Mouse (Mus musculus): ENCODE data around the gene Ppp2r1b. TPM values are rescaled to one million over a fixed set of nuclear protein-coding genes. Genes with fewer than 3 reads are reported as not detected.

The Ppp2r1b gene
- 86.4 and 104 TPM in 2 replicates for polyA plus RNA-seq (2015; fragmentation: Nextera tagmentation; extraction: Ambion mirVana)

GRCm38 (mm10) chr9:50845081-50845480 is at the start of gene Ppp2r1b:
TSS of gene Ppp2r1b (plus strand) at chr9:50845301.
- no peaks in the 10 kb centered on the region for H3K27me3 ChIP-seq (replicated peaks; ENCODE audit: control insufficient read depth, insufficient read depth, low read length)
- peaks cover 8% of the 10 kb centered on the region for H3K4me1 ChIP-seq (replicated peaks; ENCODE audit: control insufficient read depth, insufficient read depth, low read length)
- WGBS = 90% methylated on average over 3 of the region's 3 CpGs
- H3K9ac ChIP-seq (replicated peaks; ENCODE audit: low read depth, low read length) = no peak within 1 kb of the TSS
- no peak within 1 kb of the TSS for H3K27ac ChIP-seq (ENCODE audit: low read length)
- H3K4me3 ChIP-seq (replicated peaks; ENCODE audit: low read length) = no peak within 1 kb of the TSS
- ATAC-seq = no peak
- no peak within 1 kb of the TSS for H3K4me2 ChIP-seq (ENCODE audit: low read length)
- 0 out of 2 replicates have a peak, but pooled peaks cover 4% of the 10 kb centered on the region for H3K36me3 ChIP-seq (ENCODE audit: control insufficient read depth, insufficient read depth)
- H3K9me3 ChIP-seq (ENCODE audit: control insufficient read depth, low read length) = no peaks in the 10 kb centered on the region

- no peak for ATAC-seq
- Histone ChIP-seq H3K36me3 (ENCODE audit: control insufficient read depth, insufficient read depth) (peaks cover 8% of the 10 kb centered on the region; the same call in 1 of the 2 replicates), H3K27me3 (replicated peaks; ENCODE audit: control insufficient read depth, insufficient read depth, low read length) (no peaks in the 10 kb centered on the region), H3K4me1 (replicated peaks; ENCODE audit: control insufficient read depth, insufficient read depth, low read length) (no peaks in the 10 kb centered on the region), H3K9me3 (ENCODE audit: control insufficient read depth, low read length) (no peaks in the 10 kb centered on the region), H3K9ac (replicated peaks; ENCODE audit: low read depth, low read length) (no peak overlapping the region), H3K4me2 (ENCODE audit: low read length) (no peak overlapping the region), H3K4me3 (replicated peaks; ENCODE audit: low read length) (no peak overlapping the region), H3K27ac (ENCODE audit: low read length) (no peak overlapping the region)
- 92% methylated on average over 8 of the region's 8 CpGs for WGBS
These were observed 48.3 kb upstream of the Ppp2r1b start for GRCm38 (mm10) chr9:50796776-50797175.

GRCm38 (mm10) chr9:50797641-50798040 is 47.5 kb upstream of the Ppp2r1b start:
- Histone ChIP-seq H3K36me3 (ENCODE audit: control insufficient read depth, insufficient read depth) (peaks cover 8% of the 10 kb centered on the region; the same call in 1 of the 2 replicates), H3K4me3 (replicated peaks; ENCODE audit: low read length) (no peak overlapping the region)
- 90% methylated on average over 7 of the region's 7 CpGs for WGBS

GRCm38 (mm10) chr9:50798368-50798767 is 46.7 kb upstream of the Ppp2r1b start:
- Histone ChIP-seq H3K9me3 (ENCODE audit: control insufficient read depth, low read length) (no peaks in the 10 kb centered on the region), H3K4me3 (replicated peaks; ENCODE audit: low read length) (no peak overlapping the region), H3K4me1 (replicated peaks; ENCODE audit: control insufficient read depth, insufficient read depth, low read length) (no peaks in the 10 kb centered on the region), H3K4me2 (ENCODE audit: low read length) (no peak overlapping the region), H3K27ac (ENCODE audit: low read length) (no peak overlapping the region), H3K27me3 (replicated peaks; ENCODE audit: control insufficient read depth, insufficient read depth, low read length) (no peaks in the 10 kb centered on the region), H3K9ac (replicated peaks; ENCODE audit: low read depth, low read length) (no peak overlapping the region), H3K36me3 (ENCODE audit: control insufficient read depth, insufficient read depth) (peaks cover 8% of the 10 kb centered on the region; the same call in 1 of the 2 replicates)
- ATAC-seq = no peak
- 62% methylated on average over 5 of the region's 5 CpGs for WGBS

More at GRCm38 (mm10) chr9:50797641-50798040, 47.5 kb upstream of the Ppp2r1b start:
- no peaks in the 10 kb centered on the region for H3K9me3 ChIP-seq (ENCODE audit: control insufficient read depth, low read length)
- H3K4me2 ChIP-seq (ENCODE audit: low read length) = no peak overlapping the region
- ATAC-seq = no peak
- no peaks in the 10 kb centered on the region for H3K4me1 ChIP-seq (replicated peaks; ENCODE audit: control insufficient read depth, insufficient read depth, low read length)
- no peaks in the 10 kb centered on the region for H3K27me3 ChIP-seq (replicated peaks; ENCODE audit: control insufficient read depth, insufficient read depth, low read length)
- H3K27ac ChIP-seq (ENCODE audit: low read length) = no peak overlapping the region
- no peak overlapping the region for H3K9ac ChIP-seq (replicated peaks; ENCODE audit: low read depth, low read length)

- no peak overlapping the region for H3K4me2 ChIP-seq (ENCODE audit: low read length)
- no peaks in the 10 kb centered on the region for H3K27me3 ChIP-seq (replicated peaks; ENCODE audit: control insufficient read depth, insufficient read depth, low read length)
- no peak for ATAC-seq
- H3K9ac ChIP-seq (replicated peaks; ENCODE audit: low read depth, low read length) = no peak overlapping the region
- peaks cover 9% of the 10 kb centered on the region; the same call in 1 of the 2 replicates for H3K36me3 ChIP-seq (ENCODE audit: control insufficient read depth, insufficient read depth)
- H3K9me3 ChIP-seq (ENCODE audit: control insufficient read depth, low read length) = no peaks in the 10 kb centered on the region
- no peaks in the 10 kb centered on the region for H3K4me1 ChIP-seq (replicated peaks; ENCODE audit: control insufficient read depth, insufficient read depth, low read length)
- no peak overlapping the region for H3K27ac ChIP-seq (ENCODE audit: low read length)
- WGBS = 65% methylated on average over 2 of the region's 2 CpGs
- H3K4me3 ChIP-seq (replicated peaks; ENCODE audit: low read length) = no peak overlapping the region
These were observed 44.1 kb upstream of the Ppp2r1b start for GRCm38 (mm10) chr9:50800985-50801384.

GRCm38 (mm10) chr9:50803055-50803671 is 41.9 kb upstream of the Ppp2r1b start:
- Histone ChIP-seq H3K9me3 (ENCODE audit: control insufficient read depth, low read length) (no peaks in the 10 kb centered on the region), H3K27ac (ENCODE audit: low read length) (no peak overlapping the region), H3K27me3 (replicated peaks; ENCODE audit: control insufficient read depth, insufficient read depth, low read length) (no peaks in the 10 kb centered on the region), H3K36me3 (ENCODE audit: control insufficient read depth, insufficient read depth) (peaks cover 8% of the 10 kb centered on the region; the same call in 1 of the 2 replicates), H3K4me2 (ENCODE audit: low read length) (no peak overlapping the region), H3K9ac (replicated peaks; ENCODE audit: low read depth, low read length) (no peak overlapping the region), H3K4me1 (replicated peaks; ENCODE audit: control insufficient read depth, insufficient read depth, low read length) (no peaks in the 10 kb centered on the region), H3K4me3 (replicated peaks; ENCODE audit: low read length) (no peak overlapping the region)
- WGBS = 90% methylated on average over 7 of the region's 7 CpGs
- ATAC-seq = no peak

- Histone ChIP-seq H3K9me3 (ENCODE audit: control insufficient read depth, low read length) (no peaks in the 10 kb centered on the region), H3K4me1 (replicated peaks; ENCODE audit: control insufficient read depth, insufficient read depth, low read length) (no peaks in the 10 kb centered on the region), H3K27me3 (replicated peaks; ENCODE audit: control insufficient read depth, insufficient read depth, low read length) (no peaks in the 10 kb centered on the region), H3K36me3 (ENCODE audit: control insufficient read depth, insufficient read depth) (peaks cover 13% of the 10 kb centered on the region; the same call in 1 of the 2 replicates), H3K4me3 (replicated peaks; ENCODE audit: low read length) (no peak overlapping the region), H3K27ac (ENCODE audit: low read length) (no peak overlapping the region), H3K4me2 (ENCODE audit: low read length) (no peak overlapping the region), H3K9ac (replicated peaks; ENCODE audit: low read depth, low read length) (no peak overlapping the region)
- ATAC-seq = no peak
- 91% methylated on average over 6 of the region's 6 CpGs for WGBS
These were observed 36.6 kb upstream of the Ppp2r1b start for GRCm38 (mm10) chr9:50808471-50808870.

GRCm38 (mm10) chr9:50809146-50809545 is 36.0 kb upstream of the Ppp2r1b start:
- Histone ChIP-seq H3K36me3 (ENCODE audit: control insufficient read depth, insufficient read depth) (peaks cover 14% of the 10 kb centered on the region; the same call in 1 of the 2 replicates), H3K4me1 (replicated peaks; ENCODE audit: control insufficient read depth, insufficient read depth, low read length) (no peaks in the 10 kb centered on the region), H3K27ac (ENCODE audit: low read length) (no peak overlapping the region), H3K9me3 (ENCODE audit: control insufficient read depth, low read length) (no peaks in the 10 kb centered on the region), H3K9ac (replicated peaks; ENCODE audit: low read depth, low read length) (no peak overlapping the region), H3K4me3 (replicated peaks; ENCODE audit: low read length) (no peak overlapping the region), H3K4me2 (ENCODE audit: low read length) (no peak overlapping the region), H3K27me3 (replicated peaks; ENCODE audit: control insufficient read depth, insufficient read depth, low read length) (no peaks in the 10 kb centered on the region)
- 92% methylated on average over 13 of the region's 13 CpGs for WGBS
- no peak for ATAC-seq

GRCm38 (mm10) chr9:50811187-50811586 is 33.9 kb upstream of the Ppp2r1b start:
- H3K9ac ChIP-seq (replicated peaks; ENCODE audit: low read depth, low read length) = no peak overlapping the region
- H3K9me3 ChIP-seq (ENCODE audit: control insufficient read depth, low read length) = no peaks in the 10 kb centered on the region
- no peak overlapping the region for H3K4me2 ChIP-seq (ENCODE audit: low read length)
- ATAC-seq = no peak
- H3K27me3 ChIP-seq (replicated peaks; ENCODE audit: control insufficient read depth, insufficient read depth, low read length) = no peaks in the 10 kb centered on the region
- WGBS = 96% methylated on average over 7 of the region's 7 CpGs
- no peak overlapping the region for H3K4me3 ChIP-seq (replicated peaks; ENCODE audit: low read length)
- no peak overlapping the region for H3K27ac ChIP-seq (ENCODE audit: low read length)
- H3K36me3 ChIP-seq (ENCODE audit: control insufficient read depth, insufficient read depth) = peaks cover 10% of the 10 kb centered on the region
- no peaks in the 10 kb centered on the region for H3K4me1 ChIP-seq (replicated peaks; ENCODE audit: control insufficient read depth, insufficient read depth, low read length)
